Mouse (Mus musculus): ENCODE measurements around the gene Cfap69. TPM values are rescaled to one million over a fixed set of nuclear protein-coding genes. Genes with fewer than 3 reads are reported as not detected.
A peak's percentile ranks its signal among the peaks of the same experiment; 100 is the strongest.

Cfap69 gene
- polyA plus RNA-seq (2014; fragmentation: Nextera tagmentation; extraction: Ambion mirVana), result 3.9 and 7.0 TPM in 2 replicates

DNA sequence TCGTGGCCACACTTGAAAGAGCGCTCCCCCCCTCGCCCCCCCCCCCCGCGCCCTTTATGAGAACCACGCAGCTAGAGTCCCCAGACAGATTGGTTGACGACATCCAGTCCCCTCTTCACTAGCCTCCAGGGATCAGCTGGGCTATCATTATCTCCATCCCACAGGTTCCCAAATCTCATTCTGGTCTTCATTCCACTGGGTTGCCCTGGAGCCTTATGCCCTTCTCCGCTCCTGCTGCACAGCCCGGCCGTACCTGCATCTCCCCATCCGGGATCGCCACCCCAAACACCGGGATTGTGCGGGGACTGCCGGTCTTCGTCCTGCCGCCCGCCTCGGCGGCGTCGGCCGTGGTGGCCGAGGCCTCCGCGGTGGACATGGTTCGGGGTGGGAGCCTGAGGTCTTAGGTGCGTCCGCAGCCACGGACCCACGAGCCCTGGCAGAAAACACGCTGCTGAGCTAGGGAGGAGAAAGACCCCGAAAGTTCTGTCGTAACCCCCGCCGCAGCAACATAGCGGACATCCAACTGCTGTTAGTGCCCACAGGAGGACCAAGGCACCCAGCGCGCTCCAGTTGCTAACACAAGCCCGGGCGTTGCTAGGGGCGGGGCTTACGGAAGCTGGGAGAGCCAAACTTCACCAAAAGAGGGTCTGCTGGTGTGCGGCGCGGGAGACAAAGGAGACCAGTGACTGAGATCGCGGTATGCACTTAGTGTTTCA is at the start of gene Cfap69:
TSS of gene Cfap69 (minus strand) at position 585 of the 716 bp plus-strand sequence.
- WGBS, result under 1% methylated on average over 48 of the region's 48 CpGs

DNA sequence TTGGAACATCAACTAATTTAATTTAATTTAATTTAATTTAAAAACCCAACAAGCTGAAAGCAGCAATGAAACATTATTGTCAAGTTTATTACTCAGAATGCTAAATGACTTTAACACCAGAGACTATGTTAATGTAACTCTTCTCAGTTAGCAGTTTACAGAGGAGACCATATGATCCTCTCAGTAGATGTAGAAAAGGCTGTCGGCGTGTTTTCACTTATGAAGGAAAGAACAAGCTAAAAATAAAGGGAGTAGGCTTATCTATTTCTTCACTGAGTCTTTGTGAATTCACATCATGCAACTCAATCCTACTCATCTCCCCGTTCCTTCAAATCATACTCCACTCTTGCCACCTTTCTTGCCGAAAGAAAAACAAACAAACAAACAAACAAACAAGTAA is 47.0 kb upstream of the Cfap69 start:
- H3K4me3 ChIP-seq (ENCODE audit: low read depth, low read length), result no peak overlapping the region
- no peak overlapping the region for H3K9ac ChIP-seq (ENCODE audit: low read length)
- DNase-seq (ENCODE audit: low spot score) (no peak), ATAC-seq (replicated peaks; ENCODE audit: low FRiP score) (no peak)
- H3K4me2 ChIP-seq (ENCODE audit: low read depth, low read length, severe bottlenecking), result no peak overlapping the region
- H3K4me1 ChIP-seq (replicated peaks; ENCODE audit: control insufficient read depth, insufficient read depth, low read length), result no peaks in the 10 kb centered on the region
- H3K27ac ChIP-seq (ENCODE audit: low read depth, low read length), result no peak overlapping the region
- no peaks in the 10 kb centered on the region for H3K27me3 ChIP-seq (ENCODE audit: control insufficient read depth, insufficient read depth, low read length)
- no peaks in the 10 kb centered on the region for H3K9me3 ChIP-seq (ENCODE audit: control insufficient read depth, low read length)
- WGBS, result 86% methylated on average over 4 of the region's 4 CpGs
- no peaks in the 10 kb centered on the region for H3K36me3 ChIP-seq (ENCODE audit: control insufficient read depth, insufficient read depth, low read length)

More for the DNA sequence above, at the start of gene Cfap69:
- Histone ChIP-seq H3K4me2 (ENCODE audit: low read depth, low read length, severe bottlenecking) (peak within 1 kb of the TSS; percentile 88), H3K4me3 (ENCODE audit: low read depth, low read length) (peak within 1 kb of the TSS; percentile 74), H3K36me3 (ENCODE audit: control insufficient read depth, insufficient read depth, low read length) (no peaks in the 10 kb centered on the region), H3K9me3 (ENCODE audit: control insufficient read depth, low read length) (no peaks in the 10 kb centered on the region), H3K27ac (ENCODE audit: low read depth, low read length) (no peak within 1 kb of the TSS), H3K9ac (ENCODE audit: low read length) (peak within 1 kb of the TSS; percentile 57), H3K27me3 (ENCODE audit: control insufficient read depth, insufficient read depth, low read length) (no peaks in the 10 kb centered on the region), H3K4me1 (replicated peaks; ENCODE audit: control insufficient read depth, insufficient read depth, low read length) (no peaks in the 10 kb centered on the region; the same call in 1 of the 2 replicates)
- ATAC-seq (replicated peaks; ENCODE audit: low FRiP score) (peak; percentile 98), DNase-seq (ENCODE audit: low spot score) (peak; percentile 93)

DNA sequence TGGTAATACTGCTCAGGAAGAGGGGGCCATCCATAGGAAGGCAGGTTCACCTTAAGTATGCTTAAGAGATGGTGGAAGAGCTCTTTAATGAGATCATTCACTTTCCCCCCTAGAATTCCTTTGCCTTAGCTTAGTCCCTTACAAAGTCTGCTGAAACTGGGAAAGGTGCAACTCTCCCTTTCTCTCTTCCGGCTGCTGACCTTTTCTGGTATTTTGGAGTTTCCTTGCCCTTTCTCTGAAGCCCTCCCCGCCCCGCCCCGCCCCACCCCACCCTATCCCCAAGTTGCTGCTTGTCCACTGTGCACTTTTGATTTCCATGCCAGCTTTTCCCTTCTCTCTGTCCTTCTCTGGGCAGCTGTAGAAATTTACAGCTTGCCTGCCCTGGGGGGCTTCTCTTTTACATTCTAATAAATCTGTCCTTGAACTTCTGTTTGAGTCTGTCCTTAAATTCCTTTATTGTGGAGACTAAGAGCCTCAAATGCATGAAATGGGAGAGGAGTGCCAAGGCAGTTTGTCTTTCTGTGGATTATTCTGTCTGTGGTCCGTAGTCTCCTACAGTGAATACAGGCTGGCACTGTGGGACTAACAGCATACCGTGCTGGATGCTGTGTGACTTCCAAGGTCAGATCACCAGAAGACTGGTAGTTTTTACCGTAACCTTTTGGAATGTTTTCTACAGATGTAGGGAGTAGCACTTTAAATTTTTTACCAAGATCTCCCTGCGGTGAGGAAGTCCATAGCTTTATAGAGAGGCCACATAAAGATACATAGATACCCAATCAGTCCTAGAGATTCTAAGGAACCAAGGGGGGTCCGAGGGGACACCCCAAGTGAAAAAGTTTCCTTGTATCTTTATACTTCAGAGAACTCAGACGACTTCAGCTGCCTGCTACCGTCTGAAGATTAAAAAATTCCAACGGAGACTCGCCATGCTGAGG is 43.6 kb upstream of the Cfap69 start:
- no peaks in the 10 kb centered on the region for H3K9me3 ChIP-seq (ENCODE audit: control insufficient read depth, low read length)
- H3K4me2 ChIP-seq (ENCODE audit: low read depth, low read length, severe bottlenecking), result no peak overlapping the region
- H3K27ac ChIP-seq (ENCODE audit: low read depth, low read length), result no peak overlapping the region
- H3K4me1 ChIP-seq (replicated peaks; ENCODE audit: control insufficient read depth, insufficient read depth, low read length), result no peaks in the 10 kb centered on the region
- no peaks in the 10 kb centered on the region for H3K27me3 ChIP-seq (ENCODE audit: control insufficient read depth, insufficient read depth, low read length)
- DNase-seq (ENCODE audit: low spot score) (no peak), ATAC-seq (replicated peaks; ENCODE audit: low FRiP score) (no peak)
- no peak overlapping the region for H3K4me3 ChIP-seq (ENCODE audit: low read depth, low read length)
- H3K36me3 ChIP-seq (ENCODE audit: control insufficient read depth, insufficient read depth, low read length), result no peaks in the 10 kb centered on the region
- 71% methylated on average over 13 of the region's 13 CpGs for WGBS
- no peak overlapping the region for H3K9ac ChIP-seq (ENCODE audit: low read length)

DNA sequence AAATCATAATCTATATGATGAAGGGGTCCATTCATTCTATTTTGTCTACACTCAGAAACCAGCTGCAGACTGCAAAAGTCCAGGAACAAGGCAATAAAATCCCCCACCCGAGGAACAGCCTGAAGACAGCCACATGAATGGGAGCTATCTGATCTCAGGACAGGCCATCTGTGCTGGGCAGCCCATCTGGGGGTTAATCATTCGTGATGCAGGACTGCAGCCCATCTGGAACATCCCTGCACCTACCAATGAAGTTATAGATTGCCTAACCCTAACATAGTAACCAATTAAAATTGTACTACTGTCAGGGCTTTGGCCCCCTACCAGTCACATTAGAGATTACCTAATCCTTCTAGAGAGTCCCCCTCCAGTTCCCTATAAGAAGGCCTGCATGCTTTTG is 41.0 kb upstream of the Cfap69 start:
- DNase-seq (ENCODE audit: low spot score) (no peak), ATAC-seq (replicated peaks; ENCODE audit: low FRiP score) (no peak)
- WGBS, result 62% methylated on average over 2 of the region's 2 CpGs
- no peak overlapping the region for H3K27ac ChIP-seq (ENCODE audit: low read depth, low read length)
- H3K36me3 ChIP-seq (ENCODE audit: control insufficient read depth, insufficient read depth, low read length), result no peaks in the 10 kb centered on the region
- no peaks in the 10 kb centered on the region for H3K4me1 ChIP-seq (replicated peaks; ENCODE audit: control insufficient read depth, insufficient read depth, low read length)
- H3K27me3 ChIP-seq (ENCODE audit: control insufficient read depth, insufficient read depth, low read length), result no peaks in the 10 kb centered on the region
- no peaks in the 10 kb centered on the region for H3K9me3 ChIP-seq (ENCODE audit: control insufficient read depth, low read length)
- H3K4me3 ChIP-seq (ENCODE audit: low read depth, low read length), result no peak overlapping the region
- H3K9ac ChIP-seq (ENCODE audit: low read length), result no peak overlapping the region
- no peak overlapping the region for H3K4me2 ChIP-seq (ENCODE audit: low read depth, low read length, severe bottlenecking)

DNA sequence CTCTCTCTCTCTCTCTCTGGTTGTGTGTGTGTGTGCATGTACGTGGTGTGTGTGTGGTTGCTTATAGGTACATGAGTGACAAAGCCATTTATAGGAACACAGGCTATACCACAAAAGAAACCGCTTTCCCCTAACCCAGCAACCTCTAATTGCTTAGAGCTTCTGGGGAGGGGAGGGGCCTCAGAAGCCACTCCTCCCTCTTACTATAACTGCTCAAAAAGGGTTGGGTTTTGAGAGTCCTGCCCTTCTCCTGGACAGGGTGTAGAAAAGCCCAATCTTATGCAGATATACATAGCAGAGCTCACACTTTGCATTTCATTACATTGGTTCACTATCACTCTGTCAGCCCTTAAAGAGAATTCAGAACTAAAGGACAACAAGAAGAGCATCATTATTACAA is 36.3 kb upstream of the Cfap69 start:
- Histone ChIP-seq H3K9me3 (ENCODE audit: control insufficient read depth, low read length) (no peaks in the 10 kb centered on the region), H3K4me3 (ENCODE audit: low read depth, low read length) (no peak overlapping the region), H3K27me3 (ENCODE audit: control insufficient read depth, insufficient read depth, low read length) (no peaks in the 10 kb centered on the region), H3K27ac (ENCODE audit: low read depth, low read length) (no peak overlapping the region), H3K36me3 (ENCODE audit: control insufficient read depth, insufficient read depth, low read length) (no peaks in the 10 kb centered on the region), H3K9ac (ENCODE audit: low read length) (no peak overlapping the region), H3K4me1 (replicated peaks; ENCODE audit: control insufficient read depth, insufficient read depth, low read length) (no peaks in the 10 kb centered on the region), H3K4me2 (ENCODE audit: low read depth, low read length, severe bottlenecking) (no peak overlapping the region)
- DNase-seq (ENCODE audit: low spot score) (no peak), ATAC-seq (replicated peaks; ENCODE audit: low FRiP score) (no peak)
- 75% methylated on average over 2 of the region's 2 CpGs for WGBS

DNA sequence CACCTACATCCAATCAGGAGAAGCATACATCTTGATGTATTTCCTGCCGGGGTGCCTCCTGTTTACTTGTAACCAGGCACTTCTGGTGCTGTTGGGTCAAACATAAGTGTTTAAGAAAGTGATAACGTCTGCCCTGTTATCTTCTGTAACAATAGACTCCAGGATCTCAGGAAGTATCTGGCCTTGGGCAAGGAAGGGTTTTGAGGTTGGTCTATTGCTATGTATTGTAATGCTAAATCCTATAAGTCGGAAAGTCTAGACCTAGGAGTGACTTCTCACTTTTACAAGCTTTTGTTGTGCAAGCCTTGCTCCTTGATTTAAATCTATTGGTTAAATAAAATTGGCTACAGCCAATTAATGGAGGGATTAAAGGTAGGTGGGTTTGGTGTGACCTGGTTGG is 34.8 kb upstream of the Cfap69 start:
- Histone ChIP-seq H3K9ac (ENCODE audit: low read length) (no peak overlapping the region), H3K4me3 (ENCODE audit: low read depth, low read length) (no peak overlapping the region), H3K27me3 (ENCODE audit: control insufficient read depth, insufficient read depth, low read length) (no peaks in the 10 kb centered on the region), H3K4me1 (replicated peaks; ENCODE audit: control insufficient read depth, insufficient read depth, low read length) (no peaks in the 10 kb centered on the region), H3K4me2 (ENCODE audit: low read depth, low read length, severe bottlenecking) (no peak overlapping the region), H3K36me3 (ENCODE audit: control insufficient read depth, insufficient read depth, low read length) (no peaks in the 10 kb centered on the region), H3K9me3 (ENCODE audit: control insufficient read depth, low read length) (no peaks in the 10 kb centered on the region), H3K27ac (ENCODE audit: low read depth, low read length) (no peak overlapping the region)
- DNase-seq (ENCODE audit: low spot score) (no peak), ATAC-seq (replicated peaks; ENCODE audit: low FRiP score) (no peak)
- 70% methylated on average over 3 of the region's 3 CpGs for WGBS

DNA sequence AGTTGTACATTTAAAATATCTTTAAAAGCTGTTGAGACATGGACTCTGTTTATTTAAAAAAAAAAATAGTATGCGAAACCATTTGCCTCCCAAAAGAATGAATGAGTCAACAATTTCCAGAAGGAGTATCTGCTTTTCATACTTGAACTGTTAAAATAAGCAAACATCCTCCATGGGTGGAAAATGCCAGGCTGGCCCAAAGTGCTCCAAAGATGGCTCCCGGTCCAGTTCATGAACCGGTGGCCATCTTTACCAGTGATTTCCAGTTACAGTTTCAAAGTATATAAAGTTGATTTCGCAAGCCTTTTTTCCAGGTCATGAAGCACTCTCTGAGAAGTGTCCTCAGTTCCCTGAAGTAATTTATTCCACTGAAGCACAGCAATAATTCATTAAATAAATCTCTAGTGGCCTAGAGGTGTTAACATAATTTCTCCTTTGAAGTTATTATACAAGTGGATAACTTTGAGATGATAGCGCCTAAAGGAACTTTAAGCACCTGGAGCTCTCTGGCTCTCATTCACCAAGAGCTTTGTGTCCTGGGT is 31.4 kb upstream of the Cfap69 start:
- Histone ChIP-seq H3K4me2 (ENCODE audit: low read depth, low read length, severe bottlenecking) (no peak overlapping the region), H3K27me3 (ENCODE audit: control insufficient read depth, insufficient read depth, low read length) (no peaks in the 10 kb centered on the region; the same call in 1 of the 2 replicates), H3K9me3 (ENCODE audit: control insufficient read depth, low read length) (no peaks in the 10 kb centered on the region), H3K27ac (ENCODE audit: low read depth, low read length) (no peak overlapping the region), H3K4me3 (ENCODE audit: low read depth, low read length) (no peak overlapping the region), H3K4me1 (replicated peaks; ENCODE audit: control insufficient read depth, insufficient read depth, low read length) (no peaks in the 10 kb centered on the region), H3K9ac (ENCODE audit: low read length) (no peak overlapping the region), H3K36me3 (ENCODE audit: control insufficient read depth, insufficient read depth, low read length) (no peaks in the 10 kb centered on the region)
- ATAC-seq (replicated peaks; ENCODE audit: low FRiP score), result no peak
- no peak for DNase-seq (ENCODE audit: low spot score)
- WGBS, result 92% methylated on average over 5 of the region's 5 CpGs

DNA sequence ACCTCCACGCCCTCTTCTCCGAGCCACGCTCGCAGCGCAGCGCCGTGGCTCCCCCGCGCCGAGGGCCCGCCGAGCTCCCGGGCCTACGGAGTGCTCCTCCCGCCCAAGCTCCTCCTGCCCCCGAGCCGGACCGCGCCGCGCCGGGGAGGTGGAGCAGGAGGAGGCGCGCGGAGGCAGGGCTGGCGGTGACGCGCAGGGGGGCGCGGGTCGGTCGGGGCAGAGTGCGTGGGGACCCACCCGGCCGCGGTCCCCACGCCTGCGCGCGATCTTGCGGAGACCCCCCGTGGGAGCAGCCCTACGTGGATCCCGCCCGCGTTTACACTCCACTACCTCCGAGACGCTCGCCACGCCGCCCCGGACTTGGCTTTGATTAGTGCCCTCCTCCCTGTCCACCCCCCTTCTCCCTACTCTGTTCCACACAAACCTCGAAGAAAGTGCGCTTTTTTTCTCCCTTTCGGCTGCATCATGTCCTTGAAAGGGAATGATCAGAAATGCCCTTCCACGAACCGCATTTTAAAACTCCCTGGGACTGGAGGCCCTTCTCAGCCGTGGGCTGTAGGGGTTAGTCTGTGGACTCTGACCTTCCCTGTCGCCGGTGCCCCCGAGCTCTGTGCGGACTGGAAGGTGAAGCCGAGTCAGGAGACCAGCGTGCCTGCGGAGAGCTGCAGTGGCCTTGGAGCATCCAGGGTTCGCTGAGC is 30.1 kb upstream of the Cfap69 start, which contains the start of gene Steap2:
TSS of gene Steap2 (minus strand) at position 623 of the 698 bp plus-strand sequence.
- ATAC-seq (replicated peaks; ENCODE audit: low FRiP score) (peak; percentile 92), DNase-seq (ENCODE audit: low spot score) (peak; percentile 75)
- Histone ChIP-seq H3K36me3 (ENCODE audit: control insufficient read depth, insufficient read depth, low read length) (no peaks in the 10 kb centered on the region), H3K9me3 (ENCODE audit: control insufficient read depth, low read length) (no peaks in the 10 kb centered on the region), H3K4me3 (ENCODE audit: low read depth, low read length) (peak within 1 kb of the TSS; percentile 72), H3K4me1 (replicated peaks; ENCODE audit: control insufficient read depth, insufficient read depth, low read length) (no peaks in the 10 kb centered on the region), H3K9ac (ENCODE audit: low read length) (peak within 1 kb of the TSS; percentile 84), H3K4me2 (ENCODE audit: low read depth, low read length, severe bottlenecking) (peak within 1 kb of the TSS; percentile 85), H3K27ac (ENCODE audit: low read depth, low read length) (peak within 1 kb of the TSS; percentile 18; the same call in 1 of the 2 replicates), H3K27me3 (ENCODE audit: control insufficient read depth, insufficient read depth, low read length) (no peaks in the 10 kb centered on the region; the same call in 1 of the 2 replicates)
- WGBS, result under 1% methylated on average over 65 of the region's 66 CpGs
